Mouse (Mus musculus): Measurements from ENCODE around the gene Ankrd23.

Gene Ankrd23

DNA sequence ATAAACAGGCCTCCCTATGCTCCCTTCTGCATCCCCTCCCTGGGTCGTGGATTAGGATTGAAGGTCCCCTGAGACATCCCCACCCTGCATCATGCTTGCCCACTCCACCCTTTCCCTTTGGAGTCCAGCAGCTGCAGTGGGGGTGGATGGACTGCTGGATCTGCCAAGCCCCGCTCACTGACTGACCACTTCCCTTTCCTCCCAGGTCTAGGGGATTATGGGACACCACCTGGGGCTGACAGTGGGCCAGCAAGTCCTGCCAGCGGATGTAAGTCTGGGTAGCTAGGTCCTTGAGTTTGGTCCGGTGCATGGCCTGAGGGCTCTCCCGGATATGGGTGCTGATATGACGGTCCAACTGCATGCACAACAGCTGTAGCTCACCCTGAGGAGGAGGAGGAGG lies 27.4 kb upstream of the Ankrd23 start:
- in situ Hi-C loops (cut with MboI; ENCODE audit: low sequenced_read_pairs): no loop called here

- in situ Hi-C loops (cut with MboI; ENCODE audit: low sequenced_read_pairs): no loop called here
Measured at GRCm38 (mm10) chr1:36563632-36564031, 26.9 kb upstream of the Ankrd23 start.

DNA sequence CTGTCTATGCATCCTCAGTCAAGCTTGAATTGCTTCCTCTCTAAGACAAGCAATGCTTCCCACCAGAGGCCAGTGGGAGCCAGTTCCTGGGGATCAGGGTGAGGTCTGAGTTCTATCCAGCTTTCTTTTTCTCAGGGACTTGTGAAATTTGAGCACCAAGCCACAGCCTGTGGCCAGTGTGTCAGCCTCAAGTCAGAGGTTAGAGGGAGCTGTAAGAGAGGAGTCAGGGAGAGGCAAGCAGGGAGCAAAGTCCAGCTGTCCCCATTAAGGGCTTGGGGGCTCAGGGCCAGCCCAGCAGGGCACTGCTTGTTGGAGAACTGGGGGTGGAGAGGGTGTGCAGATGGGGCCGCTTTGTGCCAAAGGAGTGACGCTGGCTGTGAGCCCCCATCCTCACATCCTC lies 26.5 kb upstream of the Ankrd23 start:
- in situ Hi-C loops (cut with MboI; ENCODE audit: low sequenced_read_pairs): no loop called here

- in situ Hi-C loops (cut with MboI; ENCODE audit: low sequenced_read_pairs): no loop called here
Measured at GRCm38 (mm10) chr1:36562388-36562787, 25.7 kb upstream of the Ankrd23 start.

DNA sequence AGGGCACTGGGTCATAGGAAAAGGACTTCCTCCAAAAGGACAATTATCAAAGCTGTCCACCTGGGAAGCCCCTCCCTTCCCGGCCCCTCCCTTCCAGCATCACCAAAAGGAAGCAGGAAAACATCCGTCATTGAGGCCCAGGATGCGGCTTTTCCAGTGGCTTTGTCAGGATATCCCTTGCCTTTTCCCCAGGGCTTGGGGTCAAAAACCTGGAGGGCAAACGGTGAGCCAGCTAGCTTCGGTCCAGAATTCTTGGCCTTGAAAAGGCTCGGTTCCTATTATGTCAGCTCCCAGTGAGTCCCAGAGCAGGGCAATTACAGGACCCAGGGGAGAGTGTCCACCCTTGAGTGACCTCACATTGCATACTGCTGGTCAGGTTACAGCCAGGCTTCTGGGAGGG lies 24.2 kb upstream of the Ankrd23 start:
- in situ Hi-C loops (cut with MboI; ENCODE audit: low sequenced_read_pairs): no loop called here

DNA sequence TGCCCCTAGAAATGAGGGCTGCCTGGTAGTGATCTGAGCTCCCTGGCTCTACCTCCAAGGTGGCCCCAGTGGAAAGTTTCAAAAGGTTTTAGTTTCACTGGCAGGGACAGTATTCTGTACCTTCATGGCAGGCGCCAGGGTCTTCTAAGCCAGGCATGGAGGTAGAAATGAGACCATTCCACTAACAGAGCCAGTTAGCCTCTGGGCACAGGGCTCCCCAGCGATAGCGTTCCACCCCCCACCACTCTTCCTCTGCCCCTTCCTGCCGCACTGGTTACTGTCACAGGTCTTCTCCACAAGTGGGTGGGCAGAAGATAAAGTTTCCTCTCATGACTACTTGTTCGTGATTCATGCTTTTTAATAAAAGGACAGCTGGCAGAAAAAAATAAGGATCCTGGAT lies 23.2 kb upstream of the Ankrd23 start:
- in situ Hi-C loops (cut with MboI; ENCODE audit: low sequenced_read_pairs): loop anchor here (10.0 kb wide), 1 partner anchor 75 kb away; no protein-coding TSS in a partner anchor

DNA sequence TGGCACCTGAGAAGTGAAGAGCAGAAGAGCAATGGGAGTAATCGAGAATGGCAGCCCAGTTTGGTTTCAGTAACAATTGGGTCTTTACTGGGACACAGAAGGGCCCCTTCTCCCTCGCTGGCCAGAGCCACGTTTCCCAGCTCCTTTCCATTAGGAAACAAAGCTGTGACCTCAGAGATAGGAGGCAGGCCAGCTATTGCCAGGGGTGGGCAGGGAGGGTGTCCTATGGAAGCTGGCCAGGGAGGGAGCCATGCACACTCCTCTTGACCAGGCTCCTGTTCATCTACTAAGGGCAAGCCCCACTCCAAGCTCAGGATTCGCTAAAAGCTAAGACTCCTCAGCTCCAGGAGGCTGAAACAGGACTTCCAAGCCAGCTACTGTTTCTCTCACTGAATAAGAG lies 22.6 kb upstream of the Ankrd23 start:
- in situ Hi-C loops (cut with MboI; ENCODE audit: low sequenced_read_pairs): loop anchor here (10.0 kb wide), 1 partner anchor 76 kb away; no protein-coding TSS in a partner anchor

- in situ Hi-C loops (cut with MboI; ENCODE audit: low sequenced_read_pairs): loop anchor here (10.0 kb wide), 1 partner anchor 76 kb away; no protein-coding TSS in a partner anchor
Measured at GRCm38 (mm10) chr1:36558031-36558993, 21.6 kb upstream of the Ankrd23 start, which contains the start of gene Sema4c. Gene Sema4c, minus strand, starts transcription at chr1:36558349.

GRCm38 (mm10) chr1:36557457-36558011 lies 20.9 kb upstream of the Ankrd23 start:
- in situ Hi-C loops (cut with MboI; ENCODE audit: low sequenced_read_pairs): loop anchor here (10.0 kb wide), 1 partner anchor 77 kb away; no protein-coding TSS in a partner anchor

- in situ Hi-C loops (cut with MboI; ENCODE audit: low sequenced_read_pairs): loop anchor here (10.0 kb wide), 1 partner anchor 78 kb away; no protein-coding TSS in a partner anchor
Measured at GRCm38 (mm10) chr1:36556553-36557456, 20.1 kb upstream of the Ankrd23 start.

- in situ Hi-C loops (cut with MboI; ENCODE audit: low sequenced_read_pairs): loop anchor here (10.0 kb wide), 1 partner anchor 79 kb away; no protein-coding TSS in a partner anchor
Measured at GRCm38 (mm10) chr1:36555798-36556395, 19.2 kb upstream of the Ankrd23 start.

DNA sequence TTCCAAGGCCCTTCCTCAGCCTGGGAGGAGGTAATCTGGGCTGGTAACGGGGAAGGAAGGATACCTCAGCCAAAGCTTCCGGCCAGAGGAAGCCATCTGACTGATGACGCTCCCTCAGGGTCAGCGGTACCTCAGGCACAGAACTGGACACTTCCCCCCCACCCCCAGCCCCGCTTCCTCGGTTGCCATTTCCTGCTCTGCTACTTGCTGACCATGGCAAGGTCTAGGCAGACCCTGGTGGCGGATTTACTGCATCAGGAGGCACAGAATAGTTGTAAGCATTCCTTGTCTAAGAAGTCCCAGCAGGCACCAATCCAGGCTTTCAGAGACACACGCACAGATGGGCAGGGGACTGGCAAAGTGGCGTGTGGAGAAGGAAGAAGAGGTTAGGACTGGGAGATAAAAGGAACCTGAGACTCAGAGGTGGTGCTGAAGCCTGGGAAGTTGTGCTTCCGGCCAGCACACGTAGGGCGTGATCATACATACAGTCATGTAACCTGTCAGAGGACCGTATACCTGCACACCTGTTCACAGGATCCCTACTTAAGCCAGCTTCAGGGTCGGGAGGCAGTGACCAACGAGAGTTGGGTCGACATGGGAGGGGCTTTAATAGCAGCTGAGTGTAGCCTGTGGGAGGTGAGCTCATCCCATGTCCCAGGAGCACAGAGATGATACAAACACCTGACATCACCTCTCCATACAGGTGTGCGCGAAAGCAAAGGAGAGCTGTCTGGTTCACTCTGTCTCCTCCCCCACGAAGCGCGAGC lies 18.1 kb upstream of the Ankrd23 start:
- in situ Hi-C loops (cut with MboI; ENCODE audit: low sequenced_read_pairs): loop anchor here (10.0 kb wide), 1 partner anchor 80 kb away; no protein-coding TSS in a partner anchor

- in situ Hi-C loops (cut with MboI; ENCODE audit: low sequenced_read_pairs): loop anchor here (10.0 kb wide), 1 partner anchor 82 kb away; no protein-coding TSS in a partner anchor
Measured at GRCm38 (mm10) chr1:36552506-36552905, 15.8 kb upstream of the Ankrd23 start.

GRCm38 (mm10) chr1:36551904-36552303 lies 15.2 kb upstream of the Ankrd23 start:
- in situ Hi-C loops (cut with MboI; ENCODE audit: low sequenced_read_pairs): loop anchor here (10.0 kb wide), 1 partner anchor 83 kb away; no protein-coding TSS in a partner anchor

- in situ Hi-C loops (cut with MboI; ENCODE audit: low sequenced_read_pairs): loop anchor here (10.0 kb wide), 1 partner anchor 85 kb away; no protein-coding TSS in a partner anchor
Measured at GRCm38 (mm10) chr1:36550075-36550863, 13.6 kb upstream of the Ankrd23 start.

- in situ Hi-C loops (cut with MboI; ENCODE audit: low sequenced_read_pairs): no loop called here
Measured at GRCm38 (mm10) chr1:36549491-36549890, 12.8 kb upstream of the Ankrd23 start.

- in situ Hi-C loops (cut with MboI; ENCODE audit: low sequenced_read_pairs): no loop called here
Measured at GRCm38 (mm10) chr1:36548771-36549170, 12.1 kb upstream of the Ankrd23 start.

GRCm38 (mm10) chr1:36547981-36548598 lies 11.4 kb upstream of the Ankrd23 start:
- in situ Hi-C loops (cut with MboI; ENCODE audit: low sequenced_read_pairs): no loop called here
